Mouse (Mus musculus): ENCODE data around the gene Gm49321. TPM values are rescaled to one million over a fixed set of nuclear protein-coding genes. Genes with fewer than 3 reads are reported as not detected.
A peak's percentile ranks its signal among the peaks of the same experiment; 100 is the strongest.

The Gm49321 gene
- polyA plus RNA-seq, 1 experiment = not detected

GRCm38 (mm10) chr12:73908274-73909012 is 29.0 kb upstream of the Gm49321 start:
- Histone ChIP-seq H3K27me3 (ENCODE audit: control insufficient read depth, insufficient read depth, low read length) (no peaks in the 10 kb centered on the region), H3K4me3 (ENCODE audit: control insufficient read depth, low read depth, low read length) (peak overlapping the region; percentile 92), H3K4me1 (ENCODE audit: control insufficient read depth, insufficient read depth, low read length) (peaks cover 2% of the 10 kb centered on the region; the same call in 1 of the 2 replicates), H3K27ac (ENCODE audit: control insufficient read depth, insufficient read depth, low read depth, low read length) (peak overlapping the region; percentile 85), H3K36me3 (ENCODE audit: control insufficient read depth, insufficient read depth, low read length) (no peaks in the 10 kb centered on the region)
- TF ChIP-seq CTCF (IDR thresholded peaks at IDR 0.05; ENCODE audit: control insufficient read depth, insufficient read depth, insufficient replicate concordance, low read depth, low read length) = no peak
- TF ChIP-seq POLR2A (IDR thresholded peaks at IDR 0.05; ENCODE audit: control insufficient read depth, low read depth, low read length) = no peak

GRCm38 (mm10) chr12:73909013-73909575 is 28.4 kb upstream of the Gm49321 start:
- H3K27ac ChIP-seq (ENCODE audit: control insufficient read depth, insufficient read depth, low read depth, low read length) = no peak overlapping the region; the same call in 1 of the 2 replicates
- no peaks in the 10 kb centered on the region for H3K27me3 ChIP-seq (ENCODE audit: control insufficient read depth, insufficient read depth, low read length)
- no peaks in the 10 kb centered on the region for H3K36me3 ChIP-seq (ENCODE audit: control insufficient read depth, insufficient read depth, low read length)
- no peak for TF ChIP-seq POLR2A (IDR thresholded peaks at IDR 0.05; ENCODE audit: control insufficient read depth, low read depth, low read length)
- TF ChIP-seq CTCF (IDR thresholded peaks at IDR 0.05; ENCODE audit: control insufficient read depth, insufficient read depth, insufficient replicate concordance, low read depth, low read length) = no peak
- H3K4me3 ChIP-seq (ENCODE audit: control insufficient read depth, low read depth, low read length) = no peak overlapping the region; the same call in 1 of the 2 replicates
- peaks cover 2% of the 10 kb centered on the region; the same call in 1 of the 2 replicates for H3K4me1 ChIP-seq (ENCODE audit: control insufficient read depth, insufficient read depth, low read length)

DNA sequence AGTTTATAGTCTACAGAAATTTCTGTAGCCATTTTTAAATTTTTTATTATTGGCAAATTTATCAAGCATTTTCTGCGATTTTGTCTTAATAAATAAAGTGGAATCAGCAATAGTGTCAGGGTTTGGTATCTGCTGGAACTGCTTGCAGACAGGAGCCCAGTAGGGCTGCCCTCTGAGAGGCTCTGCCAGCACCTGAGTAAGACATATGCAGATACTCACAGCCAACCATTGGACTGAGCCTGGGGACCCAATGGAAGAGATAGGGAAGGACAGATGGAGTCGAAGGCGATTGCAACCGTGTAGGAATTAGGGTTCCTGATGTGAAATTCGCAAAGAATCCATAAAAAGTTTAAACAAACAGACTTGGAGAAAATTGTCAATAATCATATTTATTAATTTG is 19.0 kb upstream of the Gm49321 start:
- H3K4me1 ChIP-seq (ENCODE audit: control insufficient read depth, insufficient read depth, low read length) = no peaks in the 10 kb centered on the region
- no peak overlapping the region for H3K4me3 ChIP-seq (ENCODE audit: control insufficient read depth, low read depth, low read length)
- H3K36me3 ChIP-seq (ENCODE audit: control insufficient read depth, insufficient read depth, low read length) = no peaks in the 10 kb centered on the region
- no peak overlapping the region for H3K27ac ChIP-seq (ENCODE audit: control insufficient read depth, insufficient read depth, low read depth, low read length)
- H3K27me3 ChIP-seq (ENCODE audit: control insufficient read depth, insufficient read depth, low read length) = no peaks in the 10 kb centered on the region
- no peak for TF ChIP-seq CTCF (IDR thresholded peaks at IDR 0.05; ENCODE audit: control insufficient read depth, insufficient read depth, insufficient replicate concordance, low read depth, low read length)
- TF ChIP-seq POLR2A (IDR thresholded peaks at IDR 0.05; ENCODE audit: control insufficient read depth, low read depth, low read length) = no peak

DNA sequence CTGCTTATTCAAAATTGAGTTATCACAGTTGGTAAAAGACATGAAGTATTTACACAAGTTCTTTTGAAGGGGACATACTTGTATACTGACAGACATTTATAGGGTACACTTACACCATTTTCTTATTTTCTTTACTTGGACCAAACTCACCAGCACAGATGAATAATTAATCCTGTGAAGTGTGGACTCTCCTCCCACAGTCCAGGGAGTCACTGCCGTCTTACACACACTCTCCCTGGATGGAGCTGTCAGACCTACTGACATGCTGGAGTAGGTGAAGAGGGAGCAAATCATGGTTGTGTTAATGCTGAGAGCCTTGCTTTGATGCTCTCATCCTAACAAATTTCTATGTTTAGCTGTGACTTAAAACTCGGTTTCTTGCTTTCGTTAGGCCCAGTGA is 7.2 kb upstream of the Gm49321 start:
- Histone ChIP-seq H3K4me1 (ENCODE audit: control insufficient read depth, insufficient read depth, low read length) (no peaks in the 10 kb centered on the region), H3K27me3 (ENCODE audit: control insufficient read depth, insufficient read depth, low read length) (no peaks in the 10 kb centered on the region), H3K4me3 (ENCODE audit: control insufficient read depth, low read depth, low read length) (no peak overlapping the region), H3K36me3 (ENCODE audit: control insufficient read depth, insufficient read depth, low read length) (no peaks in the 10 kb centered on the region; the same call in 1 of the 2 replicates), H3K27ac (ENCODE audit: control insufficient read depth, insufficient read depth, low read depth, low read length) (no peak overlapping the region)
- TF ChIP-seq POLR2A (IDR thresholded peaks at IDR 0.05; ENCODE audit: control insufficient read depth, low read depth, low read length) = no peak
- no peak for TF ChIP-seq CTCF (IDR thresholded peaks at IDR 0.05; ENCODE audit: control insufficient read depth, insufficient read depth, insufficient replicate concordance, low read depth, low read length)

DNA sequence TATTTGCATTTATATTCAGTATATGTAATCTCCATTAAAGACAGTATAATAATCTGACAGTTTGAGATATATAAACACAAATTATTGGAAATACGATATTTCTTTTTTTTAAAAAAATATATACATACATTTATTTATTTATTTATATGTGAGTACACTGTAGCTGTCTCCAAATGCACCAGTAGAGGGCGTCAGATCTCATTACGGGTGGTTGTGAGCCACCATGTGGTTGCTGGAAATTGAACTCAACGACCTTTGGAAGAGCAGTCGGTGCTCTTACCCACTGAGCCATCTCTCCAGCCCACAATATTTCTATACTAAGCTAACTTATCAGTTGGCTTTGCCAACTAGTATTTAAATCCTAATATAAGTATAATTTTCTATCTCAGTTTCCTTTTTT is 6.2 kb upstream of the Gm49321 start:
- TF ChIP-seq POLR2A (IDR thresholded peaks at IDR 0.05; ENCODE audit: control insufficient read depth, low read depth, low read length) = no peak
- no peak for TF ChIP-seq CTCF (IDR thresholded peaks at IDR 0.05; ENCODE audit: control insufficient read depth, insufficient read depth, insufficient replicate concordance, low read depth, low read length)
- no peak overlapping the region for H3K4me3 ChIP-seq (ENCODE audit: control insufficient read depth, low read depth, low read length)
- H3K4me1 ChIP-seq (ENCODE audit: control insufficient read depth, insufficient read depth, low read length) = no peaks in the 10 kb centered on the region
- H3K27ac ChIP-seq (ENCODE audit: control insufficient read depth, insufficient read depth, low read depth, low read length) = no peak overlapping the region
- no peaks in the 10 kb centered on the region for H3K27me3 ChIP-seq (ENCODE audit: control insufficient read depth, insufficient read depth, low read length)
- H3K36me3 ChIP-seq (ENCODE audit: control insufficient read depth, insufficient read depth, low read length) = no peaks in the 10 kb centered on the region; the same call in 1 of the 2 replicates

- no peaks in the 10 kb centered on the region for H3K27me3 ChIP-seq (ENCODE audit: control insufficient read depth, insufficient read depth, low read length)
- no peak overlapping the region for H3K4me3 ChIP-seq (ENCODE audit: control insufficient read depth, low read depth, low read length)
- H3K4me1 ChIP-seq (ENCODE audit: control insufficient read depth, insufficient read depth, low read length) = no peaks in the 10 kb centered on the region
- H3K36me3 ChIP-seq (ENCODE audit: control insufficient read depth, insufficient read depth, low read length) = no peaks in the 10 kb centered on the region; the same call in 1 of the 2 replicates
- no peak overlapping the region for H3K27ac ChIP-seq (ENCODE audit: control insufficient read depth, insufficient read depth, low read depth, low read length)
- TF ChIP-seq POLR2A (IDR thresholded peaks at IDR 0.05; ENCODE audit: control insufficient read depth, low read depth, low read length) = no peak
- TF ChIP-seq CTCF (IDR thresholded peaks at IDR 0.05; ENCODE audit: control insufficient read depth, insufficient read depth, insufficient replicate concordance, low read depth, low read length) = no peak
Measured at GRCm38 (mm10) chr12:73934528-73934927, 2.9 kb upstream of the Gm49321 start.

DNA sequence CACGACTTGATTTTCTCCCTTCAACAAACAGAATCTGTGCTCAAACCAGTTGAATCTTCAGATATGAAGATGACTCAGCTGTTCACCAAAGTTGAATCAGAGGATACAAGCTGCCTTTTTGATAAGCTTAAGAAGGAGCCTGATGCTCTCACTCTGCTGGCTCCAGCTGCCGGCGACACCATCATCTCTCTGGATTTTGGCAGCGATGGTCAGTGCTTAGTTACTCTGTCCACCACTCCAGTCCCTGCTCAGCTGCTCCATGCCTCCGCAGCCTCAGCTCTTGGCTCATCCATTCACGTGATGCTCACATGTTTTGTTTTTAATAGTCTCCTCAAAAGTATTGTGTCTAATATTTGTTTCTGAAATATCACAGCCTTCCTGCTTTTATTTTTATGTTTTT is 2.1 kb downstream of the Gm49321 start:
- no peak for TF ChIP-seq POLR2A (IDR thresholded peaks at IDR 0.05; ENCODE audit: control insufficient read depth, low read depth, low read length)
- no peak for TF ChIP-seq CTCF (IDR thresholded peaks at IDR 0.05; ENCODE audit: control insufficient read depth, insufficient read depth, insufficient replicate concordance, low read depth, low read length)

More for the DNA sequence above, 2.1 kb downstream of the Gm49321 start:
- H3K27ac ChIP-seq (ENCODE audit: control insufficient read depth, insufficient read depth, low read depth, low read length) = no peak overlapping the region
- H3K4me3 ChIP-seq (ENCODE audit: control insufficient read depth, low read depth, low read length) = no peak overlapping the region
- H3K27me3 ChIP-seq (ENCODE audit: control insufficient read depth, insufficient read depth, low read length) = no peaks in the 10 kb centered on the region
- H3K4me1 ChIP-seq (ENCODE audit: control insufficient read depth, insufficient read depth, low read length) = no peaks in the 10 kb centered on the region
- H3K36me3 ChIP-seq (ENCODE audit: control insufficient read depth, insufficient read depth, low read length) = no peaks in the 10 kb centered on the region
